Mouse (Mus musculus): Measurements from ENCODE around the gene 1700102P08Rik. TPM values are rescaled to one million over a fixed set of nuclear protein-coding genes. Genes with fewer than 3 reads are reported as not detected.
A peak's percentile ranks its signal among the peaks of the same experiment; 100 is the strongest.

The 1700102P08Rik gene
- polyA plus RNA-seq, 1 experiment, result 1.1 TPM

- no peak overlapping the region for H3K27ac ChIP-seq (ENCODE audit: insufficient read depth, low read length)
- no peak overlapping the region for H3K4me3 ChIP-seq (ENCODE audit: insufficient read depth, low read length)
- peaks cover 3% of the 10 kb centered on the region for H3K4me1 ChIP-seq (ENCODE audit: control insufficient read depth, insufficient read depth, low read length)
- no peak for TF ChIP-seq CTCF (IDR thresholded peaks at IDR 0.05; ENCODE audit: extremely low read depth, insufficient read depth, low read length)
- TF ChIP-seq POLR2A (IDR thresholded peaks at IDR 0.05; ENCODE audit: extremely low read depth, insufficient read depth, low read length), result no peak
These were observed 61.8 kb downstream of the 1700102P08Rik start for GRCm38 (mm10) chr9:108454429-108454828.

DNA sequence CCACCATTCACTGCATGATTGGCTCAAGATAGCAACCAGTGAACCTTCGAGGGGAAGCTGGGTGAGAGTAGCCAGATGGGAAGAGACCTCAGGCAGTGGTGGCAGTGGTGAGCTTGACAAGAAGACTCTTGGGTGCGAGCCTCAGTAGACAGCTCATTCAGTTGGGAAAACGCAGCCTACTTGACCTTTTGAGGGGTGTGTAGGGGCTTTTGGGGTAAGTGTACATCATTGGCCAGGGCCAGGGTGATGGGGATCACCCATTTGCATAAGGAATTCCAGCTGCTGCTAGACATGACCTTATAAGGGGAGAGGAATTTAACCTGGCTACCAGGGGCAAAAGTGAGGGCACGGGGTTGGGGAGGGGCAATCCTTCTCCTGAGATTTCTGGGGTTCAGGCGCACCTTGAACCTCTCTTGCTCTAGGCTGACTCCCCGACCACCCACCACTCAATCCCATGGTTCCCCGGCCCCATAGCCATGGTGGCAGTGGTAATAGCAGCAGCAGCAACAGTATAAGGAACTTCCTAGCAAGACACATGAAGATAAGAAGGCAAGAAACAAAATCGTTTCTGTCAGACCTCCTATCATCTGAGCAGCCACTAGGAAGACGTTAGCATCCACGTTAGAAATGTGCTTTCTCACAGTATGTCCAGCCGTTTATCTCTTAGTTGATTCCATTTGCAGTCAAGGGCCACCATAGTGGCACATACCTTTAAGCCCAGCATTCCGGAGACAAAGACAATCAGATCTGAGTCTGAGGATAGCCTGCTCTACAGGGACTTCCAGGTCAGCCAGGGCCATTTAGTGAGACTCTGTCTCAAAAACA, 63.4 kb downstream of the 1700102P08Rik start:
- H3K4me1 ChIP-seq (ENCODE audit: control insufficient read depth, insufficient read depth, low read length), result no peaks in the 10 kb centered on the region
- H3K27ac ChIP-seq (ENCODE audit: insufficient read depth, low read length), result no peak overlapping the region
- TF ChIP-seq POLR2A (IDR thresholded peaks at IDR 0.05; ENCODE audit: extremely low read depth, insufficient read depth, low read length), result no peak
- no peak for TF ChIP-seq CTCF (IDR thresholded peaks at IDR 0.05; ENCODE audit: extremely low read depth, insufficient read depth, low read length)
- H3K4me3 ChIP-seq (ENCODE audit: insufficient read depth, low read length), result no peak overlapping the region

- H3K27ac ChIP-seq (ENCODE audit: insufficient read depth, low read length), result no peak overlapping the region
- H3K4me3 ChIP-seq (ENCODE audit: insufficient read depth, low read length), result no peak overlapping the region
- H3K4me1 ChIP-seq (ENCODE audit: control insufficient read depth, insufficient read depth, low read length), result peaks cover 5% of the 10 kb centered on the region; the same call in 1 of the 2 replicates
- no peak for TF ChIP-seq POLR2A (IDR thresholded peaks at IDR 0.05; ENCODE audit: extremely low read depth, insufficient read depth, low read length)
- no peak for TF ChIP-seq CTCF (IDR thresholded peaks at IDR 0.05; ENCODE audit: extremely low read depth, insufficient read depth, low read length)
These were observed 64.3 kb downstream of the 1700102P08Rik start for GRCm38 (mm10) chr9:108456953-108457352.

- peak overlapping the region; percentile 84; the same call in 1 of the 2 replicates for H3K4me3 ChIP-seq (ENCODE audit: insufficient read depth, low read length)
- no peak for TF ChIP-seq CTCF (IDR thresholded peaks at IDR 0.05; ENCODE audit: extremely low read depth, insufficient read depth, low read length)
- no peak for TF ChIP-seq POLR2A (IDR thresholded peaks at IDR 0.05; ENCODE audit: extremely low read depth, insufficient read depth, low read length)
- H3K27ac ChIP-seq (ENCODE audit: insufficient read depth, low read length), result no peak overlapping the region
- peaks cover 8% of the 10 kb centered on the region; the same call in 1 of the 2 replicates for H3K4me1 ChIP-seq (ENCODE audit: control insufficient read depth, insufficient read depth, low read length)
These were observed 67.3 kb downstream of the 1700102P08Rik start for GRCm38 (mm10) chr9:108459939-108460318.

Other genes starting within 250 kb of the 1700102P08Rik start
- gene Bsn, start 202.4 kb upstream of the 1700102P08Rik start, polyA plus RNA-seq (2012; rRNA removed), result 105 and 106 TPM in 2 replicates
- 31.2 and 33.5 TPM in 2 replicates for gene Dag1, start 128.8 kb upstream of the 1700102P08Rik start, polyA plus RNA-seq (2012; rRNA removed)
- gene Nicn1, start 102.4 kb upstream of the 1700102P08Rik start, polyA plus RNA-seq (2012; rRNA removed), result 101 and 102 TPM in 2 replicates
- gene Amt, start 96.0 kb upstream of the 1700102P08Rik start, polyA plus RNA-seq (2012; rRNA removed), result 54.1 and 55.0 TPM in 2 replicates
- gene Rhoa, start 86.7 kb upstream of the 1700102P08Rik start, polyA plus RNA-seq (2012; rRNA removed), result 167 and 176 TPM in 2 replicates
- gene Tcta, start 86.6 kb upstream of the 1700102P08Rik start, polyA plus RNA-seq (2012; rRNA removed), result 53.0 and 55.6 TPM in 2 replicates
- gene Gpx1, start 53.9 kb upstream of the 1700102P08Rik start, polyA plus RNA-seq (2012; rRNA removed), result 258 and 294 TPM in 2 replicates
- 114 and 116 TPM in 2 replicates for gene Usp4, start 45.0 kb upstream of the 1700102P08Rik start, polyA plus RNA-seq (2012; rRNA removed)
- 0.33 and 0.66 TPM in 2 replicates for gene Ccdc36, start 35.7 kb downstream of the 1700102P08Rik start, polyA plus RNA-seq (2012; rRNA removed)
- gene BC048562, start 43.7 kb downstream of the 1700102P08Rik start, polyA plus RNA-seq (2012; rRNA removed), result not detected in 2 replicates
- gene Ccdc71, start 67.7 kb downstream of the 1700102P08Rik start, polyA plus RNA-seq (2012; rRNA removed), result 19.9 and 22.3 TPM in 2 replicates
- gene Klhdc8b, start 68.8 kb downstream of the 1700102P08Rik start, polyA plus RNA-seq (2012; rRNA removed), result 44.9 and 46.1 TPM in 2 replicates
- gene Lamb2, start 86.9 kb downstream of the 1700102P08Rik start, polyA plus RNA-seq (2012; rRNA removed), result 31.6 and 34.2 TPM in 2 replicates
- gene Usp19, start 97.8 kb downstream of the 1700102P08Rik start, polyA plus RNA-seq (2012; rRNA removed), result 169 and 173 TPM in 2 replicates
- 110 TPM in 2 replicates for gene Qars, start 114.9 kb downstream of the 1700102P08Rik start, polyA plus RNA-seq (2012; rRNA removed)
- gene Qrich1, start 124.0 kb downstream of the 1700102P08Rik start, polyA plus RNA-seq (2012; rRNA removed), result 110 and 111 TPM in 2 replicates
- gene Impdh2, start 167.5 kb downstream of the 1700102P08Rik start, polyA plus RNA-seq (2012; rRNA removed), result 62.2 and 63.6 TPM in 2 replicates
- 69.6 and 71.9 TPM in 2 replicates for gene Ndufaf3, start 174.6 kb downstream of the 1700102P08Rik start, polyA plus RNA-seq (2012; rRNA removed)
- gene Dalrd3, start 177.1 kb downstream of the 1700102P08Rik start, polyA plus RNA-seq (2012; rRNA removed), result 224 and 245 TPM in 2 replicates
- 70.9 and 74.9 TPM in 2 replicates for gene Wdr6, start 185.9 kb downstream of the 1700102P08Rik start, polyA plus RNA-seq (2012; rRNA removed)
- 105 and 112 TPM in 2 replicates for gene P4htm, start 204.9 kb downstream of the 1700102P08Rik start, polyA plus RNA-seq (2012; rRNA removed)

All from cortical plate, adult 2 months (tissue).